Comparison of ENCODE assay signal across 21 mouse cellular contexts in the genomic region with DNA sequence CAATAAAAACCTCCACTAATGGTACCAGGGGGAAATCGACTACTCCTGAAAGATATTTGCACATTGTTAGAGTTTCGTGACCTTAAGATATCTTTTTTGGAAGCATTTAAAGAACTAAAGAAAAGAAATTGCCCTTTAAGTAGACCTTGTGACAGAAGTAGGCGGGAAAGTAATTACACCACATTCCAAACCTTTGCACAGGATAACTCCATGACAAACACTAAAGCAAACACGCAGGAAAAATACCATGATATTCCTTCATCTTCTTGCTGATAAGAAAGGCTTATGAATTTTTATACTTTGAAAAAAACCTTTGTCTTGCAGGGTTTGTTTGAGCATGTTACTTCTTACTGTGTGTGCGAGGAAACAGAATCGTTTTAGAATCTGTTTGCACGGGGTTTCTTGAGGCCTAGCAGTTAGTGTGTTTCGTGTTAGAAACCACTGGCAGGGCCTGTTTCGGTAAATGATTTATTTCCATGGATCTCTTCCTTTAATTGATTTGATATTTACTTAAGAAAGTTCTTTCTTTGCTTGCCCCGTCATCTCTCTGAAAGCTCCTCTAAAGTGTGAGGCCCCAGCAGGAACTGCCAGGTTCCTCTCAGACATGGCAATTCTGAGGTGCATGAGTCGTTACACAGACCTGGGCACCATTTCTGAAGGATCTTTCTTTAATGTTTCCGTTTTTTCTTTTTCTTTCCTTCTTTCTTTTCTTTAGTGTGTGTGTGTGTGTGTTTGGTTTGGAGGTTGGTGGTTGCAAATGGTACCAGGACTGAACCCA.
DNase-seq lines count a peak whose midpoint lies in the region; ATAC-seq and TF ChIP-seq lines count a peak whose summit lies in the region.
"Had no signal": no experiment of that assay in that cellular context is flagged by ENCODE, and none has a peak within 500 bp of the region (broad histone marks: within the 10 kb centered on the region; RNA-seq: fewer than 3 reads in every experiment).

No protein-coding gene starts in this region.

- TF ChIP-seq CTCF in small intestine, adult 2 months (IDR thresholded peaks at IDR 0.05; ENCODE audit: extremely low read depth, insufficient read length, insufficient replicate concordance, low read depth, low read length), result no peak
- no peak for TF ChIP-seq CTCF in stomach, postnatal 0 days (IDR thresholded peaks at IDR 0.05; ENCODE audit: low read depth)

- H3K4me3 ChIP-seq in heart, embryonic 11.5 days (ENCODE audit: low read depth, low read length), result no peak overlapping the region
- H3K4me3 ChIP-seq in lung, embryonic 16.5 days (ENCODE audit: low read length), result no peak overlapping the region
- H3K4me3 ChIP-seq in small intestine, adult 2 months (ENCODE audit: low read depth, low read length), result no peak overlapping the region
- H3K4me3 ChIP-seq in stomach, postnatal 0 days (ENCODE audit: low read depth, low read length), result no peak overlapping the region
- H3K4me3 ChIP-seq: embryonic facial prominence, embryonic 10.5 days; forebrain, embryonic 13.5 days; heart, embryonic 13.5 days had no signal

- no peak overlapping the region for H3K4me2 ChIP-seq in heart, embryonic 11.5 days
- no peak overlapping the region for H3K4me2 ChIP-seq in lung, embryonic 16.5 days (ENCODE audit: low read depth, low read length)
- no peak overlapping the region for H3K4me2 ChIP-seq in stomach, postnatal 0 days (replicated peaks; ENCODE audit: low read depth)
- H3K4me2 ChIP-seq: forebrain, embryonic 13.5 days; heart, embryonic 13.5 days had no signal

- 75% methylated on average over 12 of the region's 12 CpGs for WGBS in heart, embryonic 11.5 days (ENCODE audit: insufficient replicate concordance)
- 43% methylated on average over 12 of the region's 12 CpGs for WGBS in lung, embryonic 16.5 days
- 23% methylated on average over 12 of the region's 12 CpGs for WGBS in small intestine, adult 2 months
- 42% methylated on average over 12 of the region's 12 CpGs for WGBS in stomach, postnatal 0 days

- H3K36me3 ChIP-seq in heart, embryonic 11.5 days (ENCODE audit: control insufficient read depth, insufficient read depth, low read length), result no peaks in the 10 kb centered on the region
- H3K36me3 ChIP-seq in lung, embryonic 16.5 days (ENCODE audit: control insufficient read depth, insufficient read depth, low read length), result no peaks in the 10 kb centered on the region
- H3K36me3 ChIP-seq in small intestine, adult 2 months (ENCODE audit: control insufficient read depth, insufficient read depth, low read length), result no peaks in the 10 kb centered on the region
- no peaks in the 10 kb centered on the region for H3K36me3 ChIP-seq in stomach, postnatal 0 days (ENCODE audit: control insufficient read depth, insufficient read depth, low read length)
- H3K36me3 ChIP-seq: embryonic facial prominence, embryonic 10.5 days; G1E; heart, embryonic 13.5 days had no signal

- ATAC-seq in heart, embryonic 11.5 days (replicated peaks; ENCODE audit: insufficient number of reproducible peaks, low FRiP score, low TSS enrichment), result no peak
- no peak for ATAC-seq in lung, embryonic 16.5 days (ENCODE audit: low read depth)
- ATAC-seq in stomach, postnatal 0 days (ENCODE audit: low FRiP score, low TSS enrichment), result peak; percentile 71
- ATAC-seq in frontal cortex, adult (ENCODE audit: low TSS enrichment), result no peak
- ATAC-seq: CD4-positive, CD25-positive, alpha-beta regulatory T cell, adult 4 months; forebrain, embryonic 13.5 days; forebrain, postnatal 0 days had no signal

- no peaks in the 10 kb centered on the region for H3K9me3 ChIP-seq in heart, embryonic 11.5 days (replicated peaks; ENCODE audit: control insufficient read depth, low read length)
- H3K9me3 ChIP-seq in lung, embryonic 16.5 days (ENCODE audit: control insufficient read depth, low read length), result no peaks in the 10 kb centered on the region
- no peaks in the 10 kb centered on the region for H3K9me3 ChIP-seq in stomach, postnatal 0 days (ENCODE audit: control insufficient read depth, low read length)
- H3K9me3 ChIP-seq: embryonic facial prominence, embryonic 10.5 days; forebrain, embryonic 13.5 days; heart, embryonic 13.5 days had no signal

- no peak overlapping the region for H3K9ac ChIP-seq in heart, embryonic 11.5 days (ENCODE audit: low read depth, low read length)
- no peak overlapping the region for H3K9ac ChIP-seq in lung, embryonic 16.5 days (ENCODE audit: low read length)
- H3K9ac ChIP-seq in stomach, postnatal 0 days (ENCODE audit: low read length), result no peak overlapping the region
- H3K9ac ChIP-seq: forebrain, embryonic 13.5 days; forebrain, postnatal 0 days; heart, embryonic 13.5 days had no signal

- H3K4me1 ChIP-seq in heart, embryonic 11.5 days (ENCODE audit: control insufficient read depth, insufficient read depth, low read length), result peaks cover 8% of the 10 kb centered on the region; the same call in 1 of the 2 replicates
- no peaks in the 10 kb centered on the region for H3K4me1 ChIP-seq in lung, embryonic 16.5 days (replicated peaks; ENCODE audit: control insufficient read depth, insufficient read depth, low read length)
- H3K4me1 ChIP-seq in small intestine, adult 2 months (ENCODE audit: control insufficient read depth, insufficient read depth, insufficient read length, low read length), result peaks cover 4% of the 10 kb centered on the region; the same call in 1 of the 2 replicates
- no peaks in the 10 kb centered on the region for H3K4me1 ChIP-seq in stomach, postnatal 0 days (replicated peaks; ENCODE audit: control insufficient read depth, insufficient read depth)

- peak; percentile 64 for DNase-seq in heart, adult 11 months
- no peak for DNase-seq in lung, postnatal 36 days
- DNase-seq in stomach, postnatal 0 days (ENCODE audit: low spot score), result peak; percentile 41
- DNase-seq in ovary, postnatal 36 days (ENCODE audit: low spot score), result no peak
- DNase-seq: adrenal gland, adult 8-10 months; adrenal gland, postnatal 36 days; B cell, adult 2 months; cerebellum, adult 2 months; cerebellum, postnatal 10 days; forebrain, postnatal 0 days; gastrocnemius, postnatal 10 days; heart, postnatal 36 days had no signal

- no peak overlapping the region for H3K27ac ChIP-seq in heart, embryonic 11.5 days (ENCODE audit: low read depth, low read length)
- H3K27ac ChIP-seq in lung, embryonic 16.5 days (ENCODE audit: low read length), result peak overlapping the region; percentile 6
- peak overlapping the region; percentile 15; the same call in 1 of the 2 replicates for H3K27ac ChIP-seq in small intestine, adult 2 months (ENCODE audit: insufficient read depth, low read depth, low read length)
- H3K27ac ChIP-seq in stomach, postnatal 0 days (replicated peaks), result peak overlapping the region; percentile 67
- H3K27ac ChIP-seq: embryonic facial prominence, embryonic 10.5 days; forebrain, embryonic 13.5 days; heart, embryonic 13.5 days had no signal

- H3K27me3 ChIP-seq in heart, embryonic 11.5 days (ENCODE audit: control insufficient read depth, insufficient read depth, low read length), result no peaks in the 10 kb centered on the region
- H3K27me3 ChIP-seq in lung, embryonic 16.5 days (ENCODE audit: control insufficient read depth, insufficient read depth, low read depth, low read length), result no peaks in the 10 kb centered on the region
- H3K27me3 ChIP-seq in small intestine, adult 2 months (ENCODE audit: control insufficient read depth, insufficient read depth, low read length), result no peaks in the 10 kb centered on the region
- no peaks in the 10 kb centered on the region for H3K27me3 ChIP-seq in stomach, postnatal 0 days (ENCODE audit: control insufficient read depth, insufficient read depth, low read length)
- H3K27me3 ChIP-seq: heart, embryonic 13.5 days had no signal

- TF ChIP-seq POLR2A in small intestine, adult 2 months (IDR thresholded peaks at IDR 0.05; ENCODE audit: low read depth, low read length), result no peak

- no peak for TF ChIP-seq EP300 in stomach, postnatal 0 days (optimal IDR thresholded peaks at IDR 0.05)

Comparison
In these comparisons a context has a peak if more than half of its experiments do, and no peak if none do; other contexts are left out.
1. DNase-seq: peak in heart, adult 11 months (single experiment) and stomach, postnatal 0 days (single experiment); none in lung, postnatal 36 days (single experiment) and ovary, postnatal 36 days (single experiment).